Comparison of ENCODE assay signal across 14 mouse cellular contexts in the genomic region with DNA sequence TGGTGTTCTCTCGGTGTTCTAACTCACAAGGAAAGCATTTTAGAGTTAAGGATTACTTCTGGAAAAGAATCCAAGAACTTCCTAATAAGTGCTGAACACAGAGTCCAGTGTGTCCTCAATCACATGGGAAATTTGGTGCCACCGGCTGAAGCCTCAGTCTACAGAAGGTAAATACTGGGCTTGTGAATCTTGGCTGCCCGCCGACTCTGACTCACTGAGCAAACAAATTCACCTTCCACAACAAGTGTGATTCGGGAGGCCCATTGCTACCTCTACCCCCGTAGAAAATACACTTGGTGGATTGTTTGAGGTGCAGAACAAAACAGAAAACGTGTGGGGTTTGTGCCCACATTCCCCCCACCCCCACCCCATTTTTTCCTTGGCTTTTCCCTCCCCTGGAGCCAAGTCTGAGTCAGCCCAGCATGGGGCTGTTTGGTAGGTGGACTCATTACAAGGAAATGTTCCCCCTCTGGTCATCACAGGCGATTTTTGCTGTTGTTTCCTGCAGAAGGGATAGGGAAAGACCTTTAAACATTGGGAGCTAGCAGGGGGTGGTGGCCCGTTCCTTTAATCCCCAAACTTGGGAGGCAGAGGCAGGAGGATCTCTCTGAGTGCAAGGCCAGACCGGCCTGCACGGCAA. TPM values are rescaled to one million over a fixed set of nuclear protein-coding genes. Genes with fewer than 3 reads are reported as not detected.
DNase-seq lines count a peak whose midpoint lies in the region; ATAC-seq and TF ChIP-seq lines count a peak whose summit lies in the region.
"Had no signal": no experiment of that assay in that cellular context is flagged by ENCODE, and none has a peak within 500 bp of the region (broad histone marks: within the 10 kb centered on the region; RNA-seq: fewer than 3 reads in every experiment).

No protein-coding gene starts in this region.

- peak; percentile 10 for DNase-seq in ovary, adult 18-20 months (ENCODE audit: low spot score)
- DNase-seq in ovary, postnatal 14 days (ENCODE audit: low spot score) = no peak
- peak; percentile 80 for DNase-seq in lung, postnatal 10 days
- DNase-seq in yolk sac, embryonic 10.5 days (ENCODE audit: low spot score) = peak; percentile 63
- DNase-seq in forebrain, postnatal 0 days = no peak
- DNase-seq in right cerebral cortex, adult 18-20 months = no peak
- DNase-seq: cerebellum, adult 8-10 months; layer of hippocampus, adult 9-11 months had no signal

- TF ChIP-seq CTCF in forebrain, postnatal 0 days (IDR thresholded peaks at IDR 0.05; ENCODE audit: low read depth) = no peak

- H3K4me2 ChIP-seq in intestine, embryonic 15.5 days (replicated peaks) = no peak overlapping the region
- H3K4me2 ChIP-seq in forebrain, postnatal 0 days (ENCODE audit: low read depth) = no peak overlapping the region
- H3K4me2 ChIP-seq: embryonic facial prominence, embryonic 13.5 days; heart, embryonic 13.5 days had no signal

- H3K27ac ChIP-seq in intestine, embryonic 15.5 days = peak overlapping the region; percentile 49
- no peak overlapping the region for H3K27ac ChIP-seq in forebrain, postnatal 0 days (ENCODE audit: low read depth, low read length)
- H3K27ac ChIP-seq: embryonic facial prominence, embryonic 13.5 days; heart, embryonic 13.5 days; hindbrain, postnatal 0 days; macrophage had no signal

- H3K4me1 ChIP-seq in intestine, embryonic 15.5 days (replicated peaks) = no peaks in the 10 kb centered on the region
- H3K4me1 ChIP-seq in forebrain, postnatal 0 days (ENCODE audit: insufficient read depth) = no peaks in the 10 kb centered on the region
- H3K4me1 ChIP-seq: embryonic facial prominence, embryonic 13.5 days; heart, embryonic 13.5 days had no signal

- H3K9ac ChIP-seq in intestine, embryonic 15.5 days = no peak overlapping the region
- no peak overlapping the region for H3K9ac ChIP-seq in forebrain, postnatal 0 days
- H3K9ac ChIP-seq: embryonic facial prominence, embryonic 13.5 days; heart, embryonic 13.5 days had no signal

- H3K36me3 ChIP-seq in intestine, embryonic 15.5 days = no peaks in the 10 kb centered on the region
- H3K36me3 ChIP-seq in forebrain, postnatal 0 days (ENCODE audit: insufficient read depth) = no peaks in the 10 kb centered on the region
- H3K36me3 ChIP-seq: embryonic facial prominence, embryonic 13.5 days; heart, embryonic 13.5 days had no signal

- H3K9me3 ChIP-seq in intestine, embryonic 15.5 days = no peaks in the 10 kb centered on the region
- H3K9me3 ChIP-seq in forebrain, postnatal 0 days (ENCODE audit: low read length) = 0 out of 2 replicates have a peak, but pooled peaks cover 3% of the 10 kb centered on the region
- H3K9me3 ChIP-seq: embryonic facial prominence, embryonic 13.5 days; heart, embryonic 13.5 days had no signal

- ATAC-seq in intestine, embryonic 15.5 days = peak; percentile 94
- ATAC-seq in forebrain, postnatal 0 days = no peak
- ATAC-seq: hindbrain, postnatal 0 days had no signal

- H3K4me3 ChIP-seq in intestine, embryonic 15.5 days (replicated peaks) = no peak overlapping the region
- no peak overlapping the region for H3K4me3 ChIP-seq in forebrain, postnatal 0 days (ENCODE audit: low read depth, low read length)
- H3K4me3 ChIP-seq: embryonic facial prominence, embryonic 13.5 days; heart, embryonic 13.5 days; myocyte had no signal

- no peaks in the 10 kb centered on the region for H3K27me3 ChIP-seq in intestine, embryonic 15.5 days (replicated peaks)
- no peaks in the 10 kb centered on the region for H3K27me3 ChIP-seq in forebrain, postnatal 0 days (ENCODE audit: insufficient read depth, low read length)
- H3K27me3 ChIP-seq: embryonic facial prominence, embryonic 13.5 days; heart, embryonic 13.5 days had no signal

- 66% methylated on average over 11 of the region's 11 CpGs for whole genome bisulfite sequencing in intestine, embryonic 15.5 days
- WGBS in forebrain, postnatal 0 days = 85% methylated on average over 11 of the region's 11 CpGs

RNA-seq across cellular contexts. Expression of a gene that starts 26.4 kb away (rescaled TPM):
- polyA plus RNA-seq in intestine, embryonic 15.5 days (2015; fragmentation: Nextera tagmentation; extraction: Ambion mirVana) = 120 and 131 TPM in 2 replicates
- 55.5 and 62.5 TPM in 2 replicates for total RNA-seq in forebrain, postnatal 0 days (2014; rRNA removed)
- polyA plus RNA-seq in forebrain, postnatal 0 days (2015; fragmentation: Nextera tagmentation; extraction: Ambion mirVana) = 76.1 and 87.2 TPM in 2 replicates

Comparison
In these comparisons a context has a peak if more than half of its experiments do, and no peak if none do; other contexts are left out.
1. DNase-seq: peak in ovary, adult 18-20 months (single experiment), lung, postnatal 10 days (single experiment) and yolk sac, embryonic 10.5 days (single experiment); none in ovary, postnatal 14 days (single experiment), forebrain, postnatal 0 days (single experiment) and right cerebral cortex, adult 18-20 months (single experiment).